Mouse (Mus musculus) brain, adult 2 months (tissue): Measurements from ENCODE around the gene Fkbp2.

Experiments used
- DNase-seq: peaks from one replicate; pipeline ENCODE4 v3.0.0; 2011; ENCODE audit warnings: low read depth, low spot score

Fkbp2 gene

DNA sequence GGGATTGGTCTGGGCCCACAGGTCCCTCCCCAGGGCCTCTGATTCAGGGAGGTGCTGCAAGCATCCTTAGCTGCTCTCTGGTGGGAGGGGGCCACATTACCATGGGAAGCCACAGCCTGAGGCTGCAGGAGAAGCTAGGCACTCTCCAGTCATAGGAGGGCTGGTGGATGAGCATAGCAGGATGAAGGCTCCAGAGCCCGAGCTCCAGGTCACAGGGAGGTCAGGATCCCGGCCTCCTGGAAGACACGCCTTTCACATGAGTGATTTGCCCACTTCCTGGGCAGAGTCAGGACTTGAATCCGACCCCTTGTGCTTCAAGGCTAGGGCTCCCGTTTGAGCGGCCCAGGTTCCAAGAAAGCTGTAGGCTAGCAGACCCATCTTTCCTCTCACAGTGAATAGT is 8.7 kb downstream of the Fkbp2 start:
- no peak for DNase-seq

DNA sequence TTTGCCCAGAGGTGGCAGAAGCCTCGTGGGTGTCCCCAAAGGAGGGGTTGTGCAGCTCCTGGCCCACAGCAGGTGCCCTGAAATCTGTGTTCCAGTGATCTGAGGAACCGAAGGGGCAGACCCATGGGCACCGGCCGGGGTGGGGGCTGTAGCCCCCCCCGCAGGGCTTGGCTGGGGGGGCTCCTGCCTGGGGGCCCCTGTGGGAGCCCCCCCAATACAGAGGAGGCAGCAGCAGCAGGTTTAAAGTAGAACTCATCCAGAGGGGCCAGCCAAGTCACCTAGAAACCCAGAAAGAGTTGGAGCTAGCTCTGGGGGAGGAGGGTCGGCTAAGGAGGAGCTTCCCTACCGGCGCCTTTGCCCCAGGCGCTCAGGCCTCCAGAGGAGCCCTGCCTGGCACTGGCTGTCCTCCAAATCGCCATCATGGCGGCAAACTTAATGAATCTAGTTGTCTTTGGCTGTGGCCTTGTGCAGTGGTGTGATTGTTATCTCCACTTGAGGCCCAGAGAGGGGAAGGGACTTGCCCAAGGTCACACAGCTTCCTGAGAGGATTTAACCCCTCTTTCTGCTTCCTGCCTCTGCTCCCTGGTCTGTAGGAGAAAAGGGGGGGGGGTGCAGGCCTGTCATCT is 9.7 kb downstream of the Fkbp2 start:
- no peak for DNase-seq

DNA sequence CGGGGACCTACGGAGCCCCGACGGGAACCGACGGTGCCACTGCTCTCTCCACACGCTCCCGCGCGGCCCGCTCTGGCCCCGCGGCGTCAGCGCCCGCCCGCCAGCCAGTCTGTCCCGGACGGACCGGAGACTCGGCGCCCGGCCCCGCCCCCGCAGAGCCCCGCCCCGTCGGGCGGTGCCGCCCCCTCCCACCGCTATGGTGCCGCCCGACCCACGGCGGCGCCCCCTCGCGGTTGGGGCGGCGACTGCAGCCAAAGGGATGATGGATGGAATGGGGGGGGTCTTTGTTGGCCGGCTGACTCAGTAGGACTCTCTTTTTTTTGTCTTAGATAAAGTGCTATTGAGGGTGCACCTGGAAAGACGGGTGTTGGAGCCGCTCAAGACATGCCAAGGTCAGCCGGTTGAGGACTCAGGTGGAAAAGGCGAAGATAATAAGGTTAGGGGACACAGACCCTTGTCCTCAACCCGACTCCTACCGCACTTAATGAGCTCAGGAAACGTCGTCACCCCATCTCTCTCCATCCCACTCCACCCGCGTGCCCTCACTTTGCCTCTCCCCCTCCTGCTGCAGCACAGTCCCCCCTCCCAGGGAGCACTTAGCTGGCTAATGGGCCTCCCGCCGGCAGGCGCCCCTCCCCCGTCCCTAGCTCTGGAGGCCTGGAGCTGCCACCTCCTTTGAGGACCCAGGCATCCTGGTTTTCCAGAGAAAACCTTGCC is 10.5 kb downstream of the Fkbp2 start:
- DNase-seq: peak; percentile 39

DNA sequence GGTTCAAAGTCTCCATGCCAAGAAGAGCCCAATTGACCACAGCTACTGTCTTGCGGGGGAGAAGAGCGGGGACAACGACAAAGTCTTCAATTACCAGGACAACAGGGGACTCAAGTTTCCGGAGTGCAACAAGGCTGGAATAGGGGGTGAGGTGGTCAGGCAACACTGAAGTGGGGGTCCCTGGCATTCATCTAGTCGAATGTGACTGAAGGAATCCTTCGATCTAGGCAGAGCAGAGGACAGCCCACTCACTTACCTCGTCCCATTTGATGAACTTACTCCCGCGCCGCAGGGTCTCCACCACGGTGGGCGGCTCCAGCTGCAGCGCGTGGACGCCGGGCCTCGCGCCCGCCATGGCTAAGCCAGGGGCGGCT is 11.0 kb downstream of the Fkbp2 start:
- DNase-seq: no peak

DNA sequence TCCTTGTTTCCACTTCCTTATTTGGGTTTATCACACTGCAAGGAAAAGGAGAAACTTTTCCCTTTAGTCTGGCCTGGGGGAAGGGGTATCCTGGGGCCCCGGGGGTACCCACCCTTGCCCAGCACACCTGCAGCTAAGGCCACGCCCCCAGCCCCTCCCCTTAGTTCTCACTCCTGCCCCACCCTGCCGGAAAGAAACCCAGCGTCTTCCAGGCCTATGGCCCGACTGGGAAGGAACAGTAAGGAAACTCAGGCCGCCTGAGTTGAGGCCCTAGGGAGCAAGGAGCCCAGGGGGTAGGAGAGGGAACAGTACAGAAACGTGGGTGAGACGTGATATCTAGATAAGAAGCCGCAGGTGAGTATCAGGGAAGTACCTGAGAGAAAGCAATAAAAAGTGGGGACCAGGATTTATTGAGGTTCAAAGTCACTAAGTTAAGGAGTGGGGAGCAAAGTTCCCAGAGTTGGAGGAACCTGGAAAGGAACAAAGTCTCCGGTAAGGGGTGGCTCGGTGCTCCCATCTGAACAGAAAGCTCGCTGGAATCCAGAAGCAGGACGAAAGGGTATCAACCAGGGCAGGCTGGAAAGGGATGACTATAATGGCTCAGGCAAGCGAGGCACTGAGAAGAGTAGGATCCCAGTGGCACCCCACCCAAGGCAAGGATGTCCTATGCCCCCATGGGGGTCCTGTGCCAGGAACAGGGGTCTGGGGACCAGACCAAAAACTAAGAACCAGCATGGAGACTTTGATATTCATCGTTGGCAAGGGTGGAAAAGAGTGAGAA is 11.6 kb downstream of the Fkbp2 start:
- DNase-seq: no peak

DNA sequence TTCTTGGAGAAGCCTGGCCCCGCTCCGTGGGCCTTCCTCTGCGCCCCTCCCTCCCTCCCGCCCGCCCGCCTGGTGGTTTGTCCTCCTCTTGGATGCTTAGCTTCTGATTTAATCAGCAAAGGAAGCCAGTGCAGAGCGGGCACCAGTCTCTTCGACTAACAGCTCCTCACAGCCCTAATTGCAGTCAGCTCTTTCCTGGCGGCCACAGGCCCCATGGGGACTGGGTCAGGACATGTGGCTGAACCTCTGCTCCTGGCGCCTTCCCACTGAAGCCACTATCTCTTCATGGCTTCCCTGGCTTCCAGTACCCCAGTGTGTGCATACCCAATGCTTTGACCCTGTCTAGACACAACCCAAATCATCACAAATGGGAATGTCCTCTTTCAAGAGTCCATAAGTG is 23.8 kb downstream of the Fkbp2 start:
- DNase-seq: no peak

DNA sequence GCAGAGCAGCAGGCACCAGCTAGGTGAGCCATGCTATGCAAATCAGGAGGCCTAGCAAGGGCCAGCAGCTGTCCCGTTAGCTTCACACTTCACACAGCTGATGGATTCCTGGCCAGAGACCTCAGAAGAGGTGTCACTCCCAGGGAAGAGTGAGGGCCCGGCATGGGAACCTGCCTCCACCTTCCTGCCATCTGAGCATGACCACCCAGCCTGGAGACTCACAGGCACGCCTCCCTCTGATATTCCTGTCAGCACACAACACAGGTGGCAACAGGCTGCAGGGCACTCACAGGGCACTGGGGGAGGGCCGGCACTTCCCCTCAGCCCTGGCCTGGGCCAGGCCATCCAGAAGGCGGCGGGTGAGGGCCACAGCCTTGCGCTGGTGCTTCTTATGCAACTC is 24.9 kb downstream of the Fkbp2 start:
- DNase-seq: no peak

DNA sequence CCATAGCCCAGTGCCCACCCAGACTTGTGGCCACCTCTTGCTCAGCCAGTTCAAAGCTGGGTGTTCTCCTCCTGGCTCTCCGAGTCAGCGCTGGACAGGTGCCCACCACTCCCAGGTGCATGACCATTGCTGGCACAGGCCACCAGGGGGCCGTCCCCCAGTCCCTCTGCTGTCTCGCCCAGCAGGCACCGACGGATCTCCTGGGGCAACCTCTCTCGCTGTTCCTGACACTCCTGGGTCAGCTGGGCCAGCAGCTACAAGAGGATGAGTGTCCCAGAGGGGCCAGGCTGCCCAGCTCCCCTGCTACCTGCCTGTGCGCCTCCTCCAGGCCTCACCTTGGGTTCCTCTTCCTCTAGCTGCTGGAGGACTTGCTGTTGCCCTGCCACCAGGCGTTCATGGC is 26.3 kb downstream of the Fkbp2 start:
- no peak for DNase-seq

DNA sequence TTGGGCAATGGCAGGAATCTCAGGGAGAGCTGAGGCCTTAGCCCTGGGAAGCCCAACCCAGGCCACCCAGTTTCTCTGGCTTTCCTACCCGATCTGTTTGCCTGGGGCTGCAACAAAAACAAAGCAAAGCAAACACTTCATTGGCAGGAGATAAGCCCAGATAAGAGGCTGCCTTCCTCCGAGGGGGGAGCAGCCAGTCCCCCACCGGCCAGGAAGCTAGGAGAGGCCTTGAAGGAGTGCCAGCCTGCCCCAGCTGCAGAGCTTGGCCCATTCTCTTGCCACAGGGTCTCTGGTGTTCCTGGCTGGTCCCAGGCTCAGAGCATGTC is 27.6 kb downstream of the Fkbp2 start:
- DNase-seq: no peak

DNA sequence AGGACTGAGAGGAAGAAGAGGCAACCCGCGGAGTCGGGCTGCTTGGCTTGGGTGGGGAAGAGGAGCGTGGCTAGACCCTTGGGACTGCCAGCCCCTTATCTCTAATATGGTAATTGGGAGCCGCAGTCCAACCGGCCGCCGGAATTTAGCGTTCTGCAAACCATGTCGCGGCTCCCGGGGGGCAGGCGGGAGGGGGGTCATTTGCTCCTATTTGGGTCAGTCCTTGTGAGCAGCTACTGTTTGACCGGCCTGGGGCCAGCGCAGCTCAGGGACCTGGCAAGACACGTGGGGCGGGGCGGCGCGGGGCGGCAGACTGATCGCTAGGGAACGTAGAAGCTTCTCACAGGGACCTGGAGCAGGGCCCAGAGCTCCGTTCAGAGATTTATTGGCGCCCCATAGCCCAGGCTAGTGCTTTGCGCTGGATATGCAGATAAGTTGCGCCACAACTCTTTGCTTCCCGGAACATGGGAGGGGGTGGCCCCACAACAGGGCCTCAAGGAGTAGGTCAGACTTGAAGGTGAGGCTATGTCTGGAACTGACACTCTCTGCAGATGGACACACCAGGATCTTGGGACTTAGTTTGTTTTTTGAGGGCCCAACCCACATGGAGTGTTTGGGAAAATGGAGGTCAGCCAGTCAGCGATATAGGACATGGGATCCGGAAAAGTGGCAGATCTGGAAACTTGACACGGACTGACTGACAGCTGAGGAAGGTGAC is 28.1 kb downstream of the Fkbp2 start:
- peak; percentile 77 for DNase-seq

DNA sequence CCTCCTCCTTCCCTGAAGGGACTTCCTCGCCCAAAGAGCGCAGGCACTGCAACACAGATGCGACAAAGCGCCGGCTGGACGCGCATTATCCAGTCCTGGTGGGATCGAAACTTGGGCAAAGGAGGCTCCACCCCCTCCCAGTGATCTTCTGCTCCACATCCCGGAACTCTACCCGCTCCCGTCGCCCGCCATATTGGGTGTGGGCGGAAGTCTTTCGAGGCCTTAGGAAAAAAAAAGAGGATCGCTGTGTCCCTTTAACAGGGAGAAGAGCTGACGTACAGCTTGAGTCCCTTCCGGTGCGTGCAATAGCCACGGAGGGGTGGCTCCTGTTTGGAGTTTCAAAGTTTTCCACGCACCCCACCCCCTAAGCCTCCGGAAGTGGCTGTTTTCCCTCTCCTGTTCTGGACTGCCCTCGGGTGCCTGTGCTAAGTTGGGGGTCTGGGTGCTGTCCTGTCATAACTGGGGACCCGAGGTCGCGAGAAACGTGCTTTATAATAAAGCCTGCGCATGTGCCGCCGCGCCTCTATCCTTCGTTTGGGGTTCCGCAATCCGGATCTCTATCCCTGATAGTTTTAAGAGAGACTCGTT is 28.8 kb downstream of the Fkbp2 start:
- DNase-seq: peak; percentile 98

DNA sequence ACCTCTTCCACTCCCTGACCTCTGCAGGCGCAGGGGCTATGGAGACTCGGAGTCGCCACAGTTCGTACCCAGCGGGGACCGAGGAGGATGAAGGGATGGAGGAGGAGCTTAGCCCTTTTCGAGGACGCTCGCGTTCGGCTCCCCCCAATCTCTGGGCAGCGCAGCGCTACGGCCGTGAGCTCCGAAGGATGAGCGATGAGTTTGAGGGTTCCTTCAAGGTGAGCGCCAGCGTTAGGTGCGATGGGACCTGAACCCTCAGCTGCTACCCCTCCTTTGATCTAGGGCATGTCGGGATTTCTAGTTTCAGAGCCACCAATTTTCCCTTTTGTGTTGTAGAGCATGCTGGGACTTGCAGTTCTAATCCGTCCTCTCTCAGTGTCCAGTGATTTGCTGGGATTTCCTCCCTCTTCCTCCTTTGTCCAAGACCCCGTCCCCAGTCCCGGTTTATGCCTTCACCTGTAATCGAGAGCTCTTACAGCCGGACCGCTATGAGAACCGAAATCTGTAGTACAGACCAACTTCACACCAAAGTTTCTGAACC is 29.6 kb downstream of the Fkbp2 start:
- peak; percentile 91 for DNase-seq

DNA sequence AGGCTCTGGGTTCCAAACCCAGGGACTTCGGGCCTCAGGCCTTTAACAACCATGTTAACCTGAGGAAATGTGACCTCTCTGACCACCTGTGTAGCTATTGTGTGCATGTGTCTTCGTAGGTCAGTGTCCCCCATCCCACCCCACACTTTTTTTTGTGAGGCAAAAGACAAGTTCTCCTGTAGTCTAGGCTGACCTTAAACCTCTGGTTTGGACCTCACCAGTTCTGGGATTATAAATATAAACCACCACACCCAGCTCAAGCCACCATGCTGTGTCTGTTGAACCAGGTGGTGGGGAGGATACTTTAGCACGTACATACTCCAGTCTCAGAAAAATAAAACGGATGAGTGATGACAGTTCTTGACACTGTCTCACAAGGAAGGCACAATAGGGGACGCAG is 30.4 kb downstream of the Fkbp2 start:
- no peak for DNase-seq

DNA sequence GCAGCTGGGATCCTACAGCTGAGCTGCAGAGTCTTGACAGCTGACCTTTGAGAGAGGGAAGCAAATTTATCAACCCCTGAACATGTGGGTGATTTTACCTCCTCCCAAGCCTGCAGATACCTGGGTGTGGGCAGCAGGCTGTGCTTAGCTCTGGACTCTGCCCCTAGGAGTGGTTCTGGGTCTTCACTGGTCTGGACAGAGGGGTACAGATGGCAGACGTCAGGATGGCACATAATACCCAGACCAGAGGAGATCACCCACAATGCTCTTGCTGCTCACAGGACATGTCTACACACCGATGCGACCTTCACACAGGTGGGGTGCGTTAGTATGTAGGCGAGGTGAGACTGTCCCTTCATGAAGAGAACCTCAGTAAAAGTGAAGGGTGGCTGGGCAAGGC is 30.8 kb downstream of the Fkbp2 start:
- no peak for DNase-seq

DNA sequence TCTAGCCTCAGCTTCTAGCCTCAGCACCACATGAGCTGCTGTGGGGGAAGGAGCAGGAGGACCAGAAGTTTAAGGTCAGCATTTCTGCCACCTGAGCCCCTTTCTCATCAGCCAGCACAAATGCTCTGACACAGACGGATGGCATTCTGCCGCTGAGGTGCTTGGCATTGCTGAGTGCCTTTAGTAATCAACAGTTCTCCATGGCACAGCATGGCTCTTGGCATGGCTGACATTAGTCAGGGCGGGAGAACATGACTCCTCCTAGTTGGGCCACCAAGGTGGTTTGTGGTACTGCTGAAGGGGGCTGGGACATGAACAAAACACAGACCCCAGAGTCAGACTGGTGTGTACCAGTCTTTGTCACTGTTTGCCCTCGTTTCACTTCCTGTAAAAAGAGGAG is 32.1 kb downstream of the Fkbp2 start:
- peak; percentile 92 for DNase-seq

DNA sequence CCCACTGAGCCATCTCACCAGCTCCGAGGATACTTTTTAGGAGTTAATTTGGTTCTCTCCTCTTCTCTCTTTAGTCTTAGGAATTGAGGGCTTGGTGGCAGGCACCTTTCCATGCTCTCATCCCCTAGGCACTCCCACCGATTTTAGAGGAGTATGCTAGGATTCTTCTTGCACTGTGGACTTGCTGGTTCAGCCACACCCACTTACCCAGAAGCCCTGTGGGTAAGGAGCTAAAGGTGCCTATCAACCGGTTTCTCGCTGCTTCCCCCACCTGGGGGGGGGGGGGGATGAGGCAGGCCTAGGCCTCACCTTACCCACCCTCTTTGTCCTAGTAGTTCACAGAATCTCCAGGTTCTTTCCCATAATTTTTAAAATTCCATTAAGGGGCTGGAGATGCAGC is 32.6 kb downstream of the Fkbp2 start:
- DNase-seq: no peak

DNA sequence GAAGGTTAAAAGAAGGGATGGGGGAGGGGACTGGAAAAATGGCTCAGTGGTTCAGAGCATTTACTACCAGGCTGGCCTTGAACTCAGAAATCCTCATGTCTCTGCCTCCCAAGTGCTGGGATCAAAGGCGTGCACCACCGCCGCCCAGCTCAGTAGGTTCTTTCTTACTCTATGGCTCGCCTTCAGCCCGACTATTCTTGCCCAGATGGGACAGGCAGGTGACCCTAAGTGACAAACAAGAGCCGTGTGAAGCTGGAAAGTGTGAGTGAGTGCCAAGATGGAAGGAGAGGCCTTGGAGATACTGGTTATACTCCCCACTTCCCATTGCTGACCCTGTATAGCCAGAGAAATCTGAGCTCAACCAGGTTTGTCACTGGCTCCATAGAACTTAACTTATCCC is 36.6 kb downstream of the Fkbp2 start:
- no peak for DNase-seq

DNA sequence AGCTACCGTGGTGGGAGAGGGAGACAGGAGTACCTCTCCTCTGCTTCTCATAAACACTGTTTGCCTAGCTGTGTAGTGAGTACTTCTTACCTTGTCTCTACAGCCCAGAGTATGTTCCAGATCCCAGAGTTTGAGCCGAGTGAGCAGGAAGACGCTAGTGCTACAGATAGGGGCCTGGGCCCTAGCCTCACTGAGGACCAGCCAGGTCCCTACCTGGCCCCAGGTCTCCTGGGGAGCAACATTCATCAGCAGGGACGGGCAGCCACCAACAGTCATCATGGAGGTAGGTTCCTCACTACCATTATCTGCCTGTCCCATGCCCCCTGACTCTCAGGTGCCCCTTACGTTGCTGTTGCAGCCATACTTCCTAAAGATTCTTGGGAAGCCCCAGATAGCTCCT is 37.5 kb downstream of the Fkbp2 start:
- DNase-seq: no peak

DNA sequence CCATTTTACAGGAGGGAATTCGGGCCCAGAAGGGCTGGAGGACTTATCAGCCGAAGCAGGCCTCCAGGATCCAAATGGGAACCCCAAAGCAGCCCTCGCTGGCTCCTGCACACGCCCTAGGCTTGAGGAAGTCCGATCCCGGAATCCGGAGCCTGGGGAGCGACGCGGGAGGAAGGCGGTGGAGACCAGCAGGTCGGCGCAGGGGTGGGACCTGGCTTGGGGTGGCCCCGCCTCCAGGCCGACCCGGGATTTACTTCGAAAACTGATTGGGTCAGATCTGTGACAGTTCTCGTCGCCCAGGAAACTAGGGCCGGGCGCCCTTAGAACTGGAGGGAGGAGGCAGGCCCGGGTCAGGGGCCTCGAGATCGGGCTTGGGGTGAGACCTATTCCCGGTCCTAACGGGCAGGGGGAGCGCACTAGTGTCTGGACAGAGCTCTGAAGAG is 38.0 kb downstream of the Fkbp2 start, which contains the start of gene Gpr137:
Gene Gpr137 (minus strand): TSS at position 232 of the 443 bp plus-strand sequence.
- peak; percentile 97 for DNase-seq

DNA sequence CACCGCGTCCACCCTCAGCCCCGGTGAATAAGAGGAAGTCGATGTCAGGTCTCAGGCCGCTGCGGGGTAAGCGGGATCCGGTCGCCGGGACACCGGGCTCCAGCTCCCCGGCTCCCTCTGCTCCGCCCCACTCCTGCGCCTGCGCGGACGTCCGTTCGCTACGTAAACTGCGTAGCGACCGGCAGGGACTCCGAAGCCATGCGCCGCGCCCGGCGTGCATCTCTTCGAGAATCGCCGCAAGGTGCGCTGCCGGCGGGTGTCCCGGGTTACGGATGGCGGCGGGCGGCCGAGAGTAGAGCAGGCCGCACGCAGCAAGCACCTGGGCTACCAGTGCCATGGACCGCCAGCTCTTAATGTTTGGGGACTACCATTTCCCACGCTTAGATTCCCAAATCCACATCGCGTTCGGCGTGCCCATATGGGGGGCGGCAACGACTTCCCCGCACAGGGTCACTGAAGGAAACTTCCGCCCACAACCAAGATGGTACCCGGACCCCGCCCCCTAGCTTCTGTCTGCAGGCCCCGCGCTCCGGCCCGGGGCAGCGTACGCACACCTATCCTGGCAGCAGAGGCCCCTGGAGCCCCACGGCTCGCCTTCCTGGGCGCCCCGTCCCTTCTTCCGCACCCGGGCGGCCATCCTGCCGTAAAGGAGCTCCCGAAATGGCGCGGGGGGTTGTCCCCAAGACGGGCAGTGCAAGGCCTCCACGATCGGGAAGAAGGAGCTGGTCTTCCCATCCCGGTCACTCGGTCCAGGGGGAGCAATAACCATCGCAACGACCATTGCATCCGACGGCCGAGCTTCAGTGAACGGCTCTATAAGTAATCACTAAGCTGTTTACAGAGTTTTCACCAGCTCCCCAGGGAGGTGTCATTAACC is 38.7 kb downstream of the Fkbp2 start, which contains the start of gene Bad:
Gene Bad (plus strand): TSS at position 490 of the 877 bp plus-strand sequence.
- peak; percentile 96 for DNase-seq
